Mouse (Mus musculus): ENCODE results near the gene Ugt1a9. TPM values are rescaled to one million over a fixed set of nuclear protein-coding genes. Genes with fewer than 3 reads are reported as not detected.

Gene Ugt1a9
- polyA plus RNA-seq, 1 experiment from 2014 or later: not detected

Other genes with a start within 250 kb of the Ugt1a9 start
- 41.2 and 43.7 TPM in 2 replicates for gene Dgkd, start 217.5 kb upstream of the Ugt1a9 start, polyA plus RNA-seq (2015; fragmentation: Nextera tagmentation; extraction: Ambion mirVana)
- 27.3 and 28.4 TPM in 2 replicates for gene Usp40, start 62.2 kb upstream of the Ugt1a9 start, polyA plus RNA-seq (2015; fragmentation: Nextera tagmentation; extraction: Ambion mirVana)
- gene Ugt1a10, start 15.4 kb upstream of the Ugt1a9 start, polyA plus RNA-seq (2015; fragmentation: Nextera tagmentation; extraction: Ambion mirVana): not detected in 2 replicates
- not detected in 2 replicates for gene Ugt1a8, start 17.0 kb downstream of the Ugt1a9 start, polyA plus RNA-seq (2015; fragmentation: Nextera tagmentation; extraction: Ambion mirVana)
- 0.86 and 0.88 TPM in 2 replicates for gene Ugt1a7c, start 24.3 kb downstream of the Ugt1a9 start, polyA plus RNA-seq (2015; fragmentation: Nextera tagmentation; extraction: Ambion mirVana)
- gene Ugt1a6b, start 32.5 kb downstream of the Ugt1a9 start, polyA plus RNA-seq (2015; fragmentation: Nextera tagmentation; extraction: Ambion mirVana): 0.09 and 0.20 TPM in 2 replicates
- gene Ugt1a6a, start 64.0 kb downstream of the Ugt1a9 start, polyA plus RNA-seq (2015; fragmentation: Nextera tagmentation; extraction: Ambion mirVana): 0.90 and 1.0 TPM in 2 replicates
- gene Ugt1a5, start 95.2 kb downstream of the Ugt1a9 start, polyA plus RNA-seq (2015; fragmentation: Nextera tagmentation; extraction: Ambion mirVana): not detected in 2 replicates
- gene Ugt1a2, start 129.8 kb downstream of the Ugt1a9 start, polyA plus RNA-seq (2015; fragmentation: Nextera tagmentation; extraction: Ambion mirVana): 0.09 TPM in 1 of 2 replicates, not detected in the other
- gene Dnajb3, start 135.0 kb downstream of the Ugt1a9 start, polyA plus RNA-seq (2015; fragmentation: Nextera tagmentation; extraction: Ambion mirVana): 13.9 and 16.2 TPM in 2 replicates
- gene Ugt1a1, start 141.2 kb downstream of the Ugt1a9 start, polyA plus RNA-seq (2015; fragmentation: Nextera tagmentation; extraction: Ambion mirVana): not detected in 2 replicates
- 0.68 and 1.0 TPM in 2 replicates for gene Mroh2a, start 156.2 kb downstream of the Ugt1a9 start, polyA plus RNA-seq (2015; fragmentation: Nextera tagmentation; extraction: Ambion mirVana)
- 107 and 110 TPM in 2 replicates for gene Hjurp, start 206.8 kb downstream of the Ugt1a9 start, polyA plus RNA-seq (2015; fragmentation: Nextera tagmentation; extraction: Ambion mirVana)
- 0.04 TPM in 1 of 2 replicates, not detected in the other for gene Trpm8, start 206.9 kb downstream of the Ugt1a9 start, polyA plus RNA-seq (2015; fragmentation: Nextera tagmentation; extraction: Ambion mirVana)

Data from midbrain, embryonic 13.5 days (tissue).